Mouse (Mus musculus): ENCODE results near the gene Pidd1. TPM values are rescaled to one million over a fixed set of nuclear protein-coding genes. Genes with fewer than 3 reads are reported as not detected.
A peak's percentile ranks its signal among the peaks of the same experiment; 100 is the strongest.

Gene Pidd1
- total RNA-seq, 2 experiments from 2014 or later, result 0.09 to 0.14 TPM

- no peak for DNase-seq (ENCODE audit: low spot score)
Measured at GRCm38 (mm10) chr7:141436523-141436892, 7.3 kb downstream of the Pidd1 start.

GRCm38 (mm10) chr7:141435856-141436522 is 7.8 kb downstream of the Pidd1 start:
- no peak for DNase-seq (ENCODE audit: low spot score)

- DNase-seq (ENCODE audit: low spot score), result peak; percentile 57
Measured at GRCm38 (mm10) chr7:141435129-141435855, 8.5 kb downstream of the Pidd1 start.

GRCm38 (mm10) chr7:141434464-141434863 is 9.4 kb downstream of the Pidd1 start:
- DNase-seq (ENCODE audit: low spot score), result no peak

GRCm38 (mm10) chr7:141433517-141434400 is 10.1 kb downstream of the Pidd1 start:
- DNase-seq (ENCODE audit: low spot score), result no peak

- DNase-seq (ENCODE audit: low spot score), result peak; percentile 64
Measured at GRCm38 (mm10) chr7:141432741-141433516, 10.9 kb downstream of the Pidd1 start.

- DNase-seq (ENCODE audit: low spot score), result no peak
Measured at GRCm38 (mm10) chr7:141432186-141432611, 11.6 kb downstream of the Pidd1 start.

GRCm38 (mm10) chr7:141431434-141432185 is 12.2 kb downstream of the Pidd1 start:
- DNase-seq (ENCODE audit: low spot score), result no peak

GRCm38 (mm10) chr7:141430585-141431240 is 13.1 kb downstream of the Pidd1 start:
- DNase-seq (ENCODE audit: low spot score), result no peak

GRCm38 (mm10) chr7:141429840-141430584 is 13.8 kb downstream of the Pidd1 start:
- DNase-seq (ENCODE audit: low spot score), result no peak

- DNase-seq (ENCODE audit: low spot score), result no peak
Measured at GRCm38 (mm10) chr7:141429310-141429709, 14.5 kb downstream of the Pidd1 start, which contains the start of gene Cend1. Gene Cend1, minus strand, starts transcription at chr7:141429491.

GRCm38 (mm10) chr7:141428701-141429100 is 15.1 kb downstream of the Pidd1 start:
- no peak for DNase-seq (ENCODE audit: low spot score)

GRCm38 (mm10) chr7:141426948-141427730 is 16.7 kb downstream of the Pidd1 start:
- no peak for DNase-seq (ENCODE audit: low spot score)

- no peak for DNase-seq (ENCODE audit: low spot score)
Measured at GRCm38 (mm10) chr7:141423811-141424210, 20.0 kb downstream of the Pidd1 start.

- no peak for DNase-seq (ENCODE audit: low spot score)
Measured at GRCm38 (mm10) chr7:141420030-141420702, 23.7 kb downstream of the Pidd1 start.

GRCm38 (mm10) chr7:141418970-141419369 is 24.9 kb downstream of the Pidd1 start:
- no peak for DNase-seq (ENCODE audit: low spot score)
